Mouse (Mus musculus) liver, adult 2 months (tissue): ENCODE results near the gene Nrp1.

Experiments used
- CTCF ChIP-seq: fragments of 200-500 bp; IDR thresholded peaks from 2 replicates; pipeline ENCODE4 v1.5.1; 2011; ENCODE audit warnings: low read depth, low read length, control low read depth
- POLR2A ChIP-seq: fragments of 200-500 bp; IDR thresholded peaks from 2 replicates; pipeline ENCODE4 v1.6.1; 2011; ENCODE audit warnings: low read length, control low read depth; ENCODE audit not compliant: insufficient read depth; ENCODE audit errors: extremely low read depth

DNA sequence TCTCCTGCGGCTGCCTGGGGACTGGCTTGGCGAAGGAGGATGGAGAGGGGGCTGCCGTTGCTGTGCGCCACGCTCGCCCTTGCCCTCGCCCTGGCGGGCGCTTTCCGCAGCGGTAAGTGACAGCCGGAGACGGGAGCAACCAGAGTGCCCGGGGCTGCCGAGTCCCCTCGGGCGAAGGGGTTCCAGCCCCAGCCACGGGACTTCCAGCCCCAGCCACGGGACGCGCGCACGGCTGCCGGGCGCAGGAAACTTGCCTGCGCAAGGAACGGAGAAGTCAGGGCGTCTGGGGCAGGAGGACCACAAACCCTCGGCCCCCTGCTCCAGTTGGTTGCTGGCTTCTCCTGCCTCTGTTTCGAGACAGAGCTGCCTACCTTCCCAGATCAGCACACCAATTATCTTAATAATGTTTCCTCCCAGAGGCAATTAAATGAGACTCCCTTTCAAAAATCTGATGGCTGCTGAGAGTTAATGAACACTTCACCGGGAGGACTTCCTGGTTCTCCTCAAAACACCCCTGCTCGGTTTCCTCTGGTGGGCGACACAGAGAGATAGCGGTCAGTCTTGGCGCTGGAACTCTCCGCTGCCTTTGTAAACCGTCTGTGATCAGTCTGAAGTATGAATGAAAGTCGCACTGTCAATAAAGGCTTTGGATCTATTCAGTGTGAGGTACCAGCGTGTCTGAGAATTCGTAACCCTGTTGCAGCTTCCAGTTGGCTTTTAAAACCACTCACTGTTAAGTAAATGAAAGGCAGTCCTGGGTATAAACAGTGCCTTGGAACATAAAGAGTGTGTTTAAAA, 1.3 kb downstream of the Nrp1 start:
- TF ChIP-seq CTCF (no peak), POLR2A (0 out of 2 replicates have a peak, but pooled peaks have one; percentile 4)
